Mouse (Mus musculus): ENCODE data around the gene Mxd1. TPM values are rescaled to one million over a fixed set of nuclear protein-coding genes. Genes with fewer than 3 reads are reported as not detected.

The Mxd1 gene
- total and polyA plus RNA-seq, 3 experiments: 3.2 to 3.6 TPM; not detected in 1

DNA sequence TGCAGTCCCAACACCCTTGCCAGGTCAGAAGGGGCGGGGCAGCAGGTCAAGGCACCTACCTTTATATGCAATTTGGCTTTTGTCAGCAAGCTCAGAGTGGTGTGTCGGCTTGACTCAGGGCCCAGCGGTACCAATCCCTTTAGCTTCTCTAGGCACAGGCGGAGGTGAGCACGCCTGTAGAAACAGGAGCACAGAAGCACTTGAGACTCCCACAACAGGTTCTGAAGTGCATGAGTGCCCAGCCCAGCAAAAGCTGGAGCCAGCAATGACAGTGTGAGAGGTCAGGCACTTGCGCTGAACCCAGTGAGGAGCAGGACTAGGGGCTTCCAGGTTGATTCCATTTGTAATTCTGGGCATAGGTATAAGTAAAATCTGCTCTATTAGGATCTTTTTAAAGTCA, 15.9 kb downstream of the Mxd1 start:
- H3K9me3 ChIP-seq (replicated peaks; ENCODE audit: insufficient read depth, low read length): no peaks in the 10 kb centered on the region
- no peak overlapping the region for H3K9ac ChIP-seq (ENCODE audit: control insufficient read depth, low read depth, low read length, poor library complexity, severe bottlenecking)
- H3K27me3 ChIP-seq (ENCODE audit: control insufficient read depth in 1 of 2, insufficient read depth in 2 of 2, low read length in 2 of 2): no peaks in the 10 kb centered on the region
- H3K4me1 ChIP-seq (ENCODE audit: control insufficient read depth in 1 of 2, insufficient read depth in 2 of 2, low read length in 2 of 2): no peaks in the 10 kb centered on the region
- TF ChIP-seq CHD2 (IDR thresholded peaks at IDR 0.05; ENCODE audit: low read length) (no peak), GATA1 (IDR thresholded peaks at IDR 0.05; ENCODE audit: low read depth, low read length) (no peak)
- no peaks in the 10 kb centered on the region for H3K79me2 ChIP-seq (ENCODE audit: control insufficient read depth, insufficient read depth, low read length, poor library complexity)
- DNase-seq (ENCODE audit: low read depth, low spot score): no peak
- H3K36me3 ChIP-seq (ENCODE audit: control insufficient read depth in 1 of 2, insufficient read depth in 2 of 2, low read length in 2 of 2): no peaks in the 10 kb centered on the region; a peak in 1 of 4 replicates
- no peak overlapping the region for H3K27ac ChIP-seq (ENCODE audit: control insufficient read depth, low read depth, low read length)
- no peak overlapping the region for H3K4me3 ChIP-seq (ENCODE audit: control insufficient read depth in 1 of 2, insufficient read depth in 1 of 2, low read depth in 2 of 2, low read length in 2 of 2)

DNA sequence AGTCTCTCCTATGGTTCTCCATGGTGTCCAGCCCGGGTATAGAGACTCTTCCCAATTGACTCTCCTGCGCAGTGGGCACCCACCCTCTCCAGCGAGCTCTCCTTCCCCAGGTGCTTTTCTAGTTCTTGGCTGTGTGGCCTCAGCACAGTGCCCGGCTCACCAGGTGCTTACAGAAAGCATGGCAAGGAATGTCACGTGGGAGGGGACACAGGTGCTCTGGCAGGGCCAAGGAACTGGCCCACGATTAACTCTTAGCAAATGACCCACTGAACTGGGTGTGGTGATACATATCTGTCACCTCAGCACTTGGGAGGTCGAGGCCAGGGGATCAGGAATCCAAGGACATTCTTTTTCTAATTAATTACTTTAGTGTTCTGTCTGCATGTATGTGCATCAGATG, 22.8 kb downstream of the Mxd1 start:
- H3K9ac ChIP-seq (ENCODE audit: control insufficient read depth, low read depth, low read length, poor library complexity, severe bottlenecking): no peak overlapping the region

DNA sequence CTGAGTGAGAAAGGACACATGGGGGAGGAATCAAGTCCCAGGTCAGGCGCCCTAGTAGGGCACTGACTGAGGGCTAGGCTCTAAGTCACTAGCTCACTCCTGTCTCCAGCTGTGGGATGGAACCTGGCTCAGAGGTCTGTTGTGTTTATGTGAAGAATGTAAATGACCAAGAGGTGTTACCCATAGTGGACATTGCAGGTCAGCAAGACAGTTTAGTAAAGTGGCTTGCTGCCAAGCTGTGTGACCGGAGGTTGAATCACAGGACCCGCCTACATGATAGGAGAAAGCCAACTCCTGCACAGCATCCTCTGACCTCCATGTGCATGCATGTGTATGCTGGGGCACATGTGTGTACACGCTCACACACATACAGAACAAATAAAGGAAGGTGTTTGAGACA, 23.4 kb downstream of the Mxd1 start:
- H3K79me2 ChIP-seq (ENCODE audit: control insufficient read depth, insufficient read depth, low read length, poor library complexity): no peaks in the 10 kb centered on the region
- H3K4me3 ChIP-seq (ENCODE audit: control insufficient read depth in 1 of 2, insufficient read depth in 1 of 2, low read depth in 2 of 2, low read length in 2 of 2): no peak overlapping the region
- no peaks in the 10 kb centered on the region for H3K4me1 ChIP-seq (ENCODE audit: control insufficient read depth in 1 of 2, insufficient read depth in 2 of 2, low read length in 2 of 2)
- no peaks in the 10 kb centered on the region; a peak in 1 of 4 replicates for H3K36me3 ChIP-seq (ENCODE audit: control insufficient read depth in 1 of 2, insufficient read depth in 2 of 2, low read length in 2 of 2)
- no peak overlapping the region for H3K9ac ChIP-seq (ENCODE audit: control insufficient read depth, low read depth, low read length, poor library complexity, severe bottlenecking)
- H3K27ac ChIP-seq (ENCODE audit: control insufficient read depth, low read depth, low read length): no peak overlapping the region
- no peaks in the 10 kb centered on the region for H3K27me3 ChIP-seq (ENCODE audit: control insufficient read depth in 1 of 2, insufficient read depth in 2 of 2, low read length in 2 of 2)
- no peaks in the 10 kb centered on the region for H3K9me3 ChIP-seq (replicated peaks; ENCODE audit: insufficient read depth, low read length)
- TF ChIP-seq ZMIZ1 (IDR thresholded peaks at IDR 0.05; ENCODE audit: low read depth, low read length) (no peak), ELF1 (IDR thresholded peaks at IDR 0.05; ENCODE audit: low read depth, low read length) (no peak), MAZ (IDR thresholded peaks at IDR 0.05; ENCODE audit: low read depth, low read length) (no peak), NELFE (IDR thresholded peaks at IDR 0.05; ENCODE audit: low read depth, low read length) (no peak), RCOR1 (IDR thresholded peaks at IDR 0.05; ENCODE audit: low read depth, low read length) (no peak), HCFC1 (IDR thresholded peaks at IDR 0.05; ENCODE audit: low read depth, low read length) (no peak), SMC3 (IDR thresholded peaks at IDR 0.05; ENCODE audit: low read depth, low read length) (no peak), CHD2 (IDR thresholded peaks at IDR 0.05; ENCODE audit: low read length) (no peak)
- no peak for DNase-seq (ENCODE audit: low read depth, low spot score)

More for the DNA sequence above, 22.8 kb downstream of the Mxd1 start:
- H3K27ac ChIP-seq (ENCODE audit: control insufficient read depth, low read depth, low read length): no peak overlapping the region
- DNase-seq (ENCODE audit: low read depth, low spot score): no peak
- no peaks in the 10 kb centered on the region for H3K4me1 ChIP-seq (ENCODE audit: control insufficient read depth in 1 of 2, insufficient read depth in 2 of 2, low read length in 2 of 2)
- no peak for TF ChIP-seq TAL1 (IDR thresholded peaks at IDR 0.05; ENCODE audit: low read length)
- H3K9me3 ChIP-seq (replicated peaks; ENCODE audit: insufficient read depth, low read length): no peaks in the 10 kb centered on the region
- no peaks in the 10 kb centered on the region for H3K79me2 ChIP-seq (ENCODE audit: control insufficient read depth, insufficient read depth, low read length, poor library complexity)
- no peaks in the 10 kb centered on the region for H3K27me3 ChIP-seq (ENCODE audit: control insufficient read depth in 1 of 2, insufficient read depth in 2 of 2, low read length in 2 of 2)
- no peak overlapping the region for H3K4me3 ChIP-seq (ENCODE audit: control insufficient read depth in 1 of 2, insufficient read depth in 1 of 2, low read depth in 2 of 2, low read length in 2 of 2)
- H3K36me3 ChIP-seq (ENCODE audit: control insufficient read depth in 1 of 2, insufficient read depth in 2 of 2, low read length in 2 of 2): no peaks in the 10 kb centered on the region; a peak in 1 of 4 replicates
